Mouse (Mus musculus): ENCODE measurements around the gene Zfp384.

Zfp384 gene

DNA sequence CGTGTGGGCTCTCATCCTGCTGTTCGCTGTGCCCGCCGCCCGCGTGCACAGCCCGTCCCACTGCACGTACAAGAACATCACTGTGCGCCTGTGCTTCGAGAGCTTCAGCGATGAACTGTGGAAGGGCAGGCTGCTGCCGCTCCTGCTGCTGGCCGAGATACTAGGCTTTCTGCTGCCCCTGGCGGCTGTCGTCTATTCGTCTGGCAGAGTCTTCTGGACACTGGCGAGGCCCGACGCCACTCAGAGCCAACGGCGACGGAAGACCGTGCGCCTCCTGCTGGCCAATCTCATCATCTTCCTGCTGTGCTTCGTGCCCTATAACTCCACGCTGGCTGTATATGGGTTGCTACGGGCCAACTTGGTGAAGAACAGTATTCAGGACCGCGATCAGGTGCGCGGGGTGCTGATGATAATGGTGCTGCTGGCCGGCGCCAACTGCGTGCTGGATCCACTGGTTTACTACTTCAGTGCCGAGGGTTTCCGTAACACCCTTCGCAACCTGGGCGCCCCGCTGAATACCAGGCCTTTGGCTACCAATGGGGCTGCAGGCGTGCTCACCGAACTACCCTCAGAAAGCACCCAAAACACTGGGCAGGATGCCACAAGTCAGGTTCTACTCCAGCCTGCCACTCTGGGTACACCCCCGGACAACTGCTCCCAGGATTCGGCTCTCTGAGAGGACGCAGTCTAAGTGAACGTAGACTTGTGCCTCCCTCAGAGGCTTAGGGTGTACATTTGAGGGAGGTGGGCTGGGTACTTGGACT lies 73.0 kb downstream of the Zfp384 start:
- in situ Hi-C loops (cut with MseI, MboI): loop anchor here (5.0 kb wide), 1 partner anchor 35 kb away; the partner anchor contains the start of gene Acrbp (in 2 of the 2)

DNA sequence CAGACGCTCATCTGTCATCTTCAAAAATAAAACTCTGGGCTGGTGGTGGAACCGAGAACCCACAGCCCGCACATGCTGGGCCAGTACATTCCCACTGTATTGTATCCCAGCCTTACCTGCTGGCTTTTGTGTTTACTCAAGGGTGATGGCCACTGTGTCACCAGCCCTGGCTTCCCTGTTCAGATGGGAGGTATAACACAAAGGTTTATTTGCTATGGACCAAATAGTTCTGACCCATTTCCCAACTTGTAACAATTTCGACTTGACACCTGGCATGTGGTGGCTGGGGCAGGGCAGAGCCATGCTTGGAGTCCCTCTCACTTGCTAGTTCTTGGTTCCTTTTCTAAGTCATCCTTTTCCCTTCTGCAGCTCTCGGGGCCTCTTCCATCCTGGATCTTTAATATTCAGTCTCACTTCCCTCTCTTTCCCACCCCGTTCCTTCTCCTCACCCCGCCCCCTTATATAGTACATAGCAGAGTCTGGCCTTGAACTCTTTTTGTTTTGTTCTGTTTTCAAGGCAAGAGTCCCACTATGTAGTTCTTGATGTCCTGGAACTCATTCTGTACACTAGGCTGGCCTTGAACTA lies 73.9 kb downstream of the Zfp384 start:
- in situ Hi-C loops (cut with MseI, MboI): loop anchor here (5.0 kb wide), 1 partner anchor 36 kb away; the partner anchor contains the start of gene Acrbp (in 2 of the 2)

DNA sequence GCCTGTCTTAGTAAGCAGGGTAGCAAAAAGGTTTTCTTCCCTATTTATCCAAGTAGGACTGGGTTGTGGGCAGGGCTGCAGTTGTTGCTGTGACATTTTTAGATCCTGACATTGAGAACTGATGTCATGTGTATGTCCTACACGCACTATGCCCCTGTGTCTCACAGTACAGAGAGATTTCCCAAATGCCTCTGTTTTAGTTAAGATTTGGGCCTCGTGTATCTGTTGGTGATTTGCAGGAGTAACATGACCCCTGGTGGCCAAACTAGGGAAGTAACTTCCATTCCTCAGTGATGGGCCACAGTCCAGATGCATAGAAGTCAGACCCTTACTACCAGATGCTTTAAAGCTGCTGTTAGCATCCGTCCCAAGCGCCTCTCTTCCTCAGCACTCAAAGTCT lies 75.5 kb downstream of the Zfp384 start:
- in situ Hi-C loops (cut with MseI, MboI): loop anchor here (5.0 kb wide), 1 partner anchor 37 kb away; the partner anchor contains the start of gene Acrbp (in 2 of the 2)

Data from mouse trophoblast stem cell (cell line).